Mouse (Mus musculus) bone marrow macrophage, adult 2 months (primary cell): Measurements from ENCODE around the gene Adcy10.

Experiments
- CTCF ChIP-seq: IDR thresholded peaks from 2 replicates; pipeline ENCODE4 v1.5.1; 2012; ENCODE audit warnings: low read depth, mild to moderate bottlenecking, low read length, moderate library complexity
- POLR2A ChIP-seq: IDR thresholded peaks from 2 replicates; pipeline ENCODE4 v1.6.1; 2012; ENCODE audit warnings: mild to moderate bottlenecking, low read depth, low read length, borderline replicate concordance

- no peak for TF ChIP-seq POLR2A
- TF ChIP-seq CTCF, result no peak
Measured at GRCm38 (mm10) chr1:165618201-165618624, 133.2 kb downstream of the Adcy10 start.
